Mouse (Mus musculus): Measurements from ENCODE around the gene Mapk7.
A peak's percentile ranks its signal among the peaks of the same experiment; 100 is the strongest.

Mapk7 gene

DNA sequence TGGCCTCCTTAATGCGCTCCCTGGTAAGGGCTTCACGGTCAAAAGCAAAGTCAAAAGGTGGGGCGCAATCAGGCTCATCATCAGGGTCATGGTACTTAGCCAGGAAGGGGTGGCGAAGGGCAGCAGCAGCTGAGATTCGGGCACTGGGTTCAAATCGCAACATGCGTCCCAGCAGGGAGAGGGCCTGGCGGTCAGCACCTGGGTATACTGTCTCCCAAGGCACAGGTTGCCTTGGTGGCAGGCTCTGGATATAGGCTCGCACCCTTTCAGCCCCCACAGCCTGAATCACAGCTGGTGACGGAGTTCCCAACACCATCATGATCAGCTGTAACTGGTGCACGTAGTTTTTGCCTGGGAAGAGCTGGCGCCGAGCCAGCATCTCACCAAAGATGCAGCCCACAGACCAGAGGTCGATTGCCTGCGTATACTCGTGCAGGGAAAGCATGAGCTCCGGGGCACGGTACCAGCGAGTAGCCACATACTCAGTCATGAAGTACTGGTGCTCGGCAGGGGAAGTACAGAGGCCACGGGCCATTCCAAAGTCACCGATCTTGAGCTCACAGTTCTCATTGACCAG lies 3.2 kb downstream of the Mapk7 start:
- no peak for DNase-seq (ENCODE audit: low spot score in 2 of 2)

DNA sequence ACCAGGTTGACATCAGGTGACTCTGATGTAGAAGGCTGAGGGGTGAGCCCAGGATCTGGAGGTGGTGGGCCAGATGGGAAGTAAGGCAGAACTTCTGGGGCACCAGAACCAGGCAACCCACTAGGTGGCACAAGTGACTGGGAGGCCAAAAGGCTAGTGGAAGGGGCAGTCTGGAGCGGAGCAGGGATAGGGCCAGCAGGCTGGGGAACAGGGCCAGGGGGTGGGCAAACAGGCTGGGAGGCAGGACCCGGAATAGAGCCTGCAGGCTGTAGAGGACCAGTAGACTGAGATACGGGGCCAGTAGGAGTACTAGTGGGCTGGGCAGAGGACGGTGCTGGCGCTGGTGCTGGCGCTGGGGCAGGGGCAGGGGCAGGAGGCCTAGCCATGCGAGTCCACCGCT lies 4.3 kb downstream of the Mapk7 start:
- DNase-seq (ENCODE audit: low spot score in 2 of 2), result no peak

DNA sequence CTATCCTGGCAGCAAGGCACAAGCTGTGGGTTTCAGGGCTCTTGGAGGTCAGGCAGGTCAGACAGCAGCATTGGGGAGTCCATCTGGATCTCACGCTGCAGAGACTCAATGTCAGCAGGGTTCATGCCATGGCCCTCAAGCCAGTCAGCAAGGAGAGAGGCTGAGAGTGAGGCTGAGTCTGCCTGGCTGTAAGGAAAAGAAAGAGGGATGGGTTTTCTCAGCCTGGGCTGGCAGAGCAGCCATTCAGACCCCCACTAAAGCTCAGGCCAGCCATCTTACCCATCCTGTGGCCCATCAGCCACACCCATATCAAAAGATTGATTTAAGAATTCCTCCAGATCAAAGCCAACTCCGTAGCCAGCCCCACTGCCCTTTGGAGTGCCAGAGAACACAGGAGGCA lies 5.1 kb downstream of the Mapk7 start:
- no peak for DNase-seq (ENCODE audit: low spot score in 2 of 2)

DNA sequence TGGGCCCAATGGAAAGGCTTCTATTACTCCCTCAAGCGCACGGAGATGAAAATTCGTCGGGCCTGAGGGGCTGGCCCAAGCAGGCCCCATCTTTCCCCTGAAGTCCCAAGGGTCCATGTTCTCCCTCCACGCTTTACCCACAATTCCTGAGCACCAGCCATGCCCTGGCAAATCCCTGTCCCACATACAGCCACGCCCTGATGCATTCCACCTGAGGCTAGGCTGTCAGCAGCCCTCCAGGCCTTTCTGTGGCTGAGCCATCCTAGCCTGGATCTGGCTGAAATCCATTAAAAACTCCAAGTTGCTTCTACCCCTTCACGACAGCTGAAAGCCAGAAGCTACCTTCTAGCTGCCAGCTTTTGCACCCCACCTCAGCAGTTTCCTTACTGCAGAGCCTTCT lies 6.3 kb downstream of the Mapk7 start:
- no peak for DNase-seq (ENCODE audit: low spot score in 2 of 2)

DNA sequence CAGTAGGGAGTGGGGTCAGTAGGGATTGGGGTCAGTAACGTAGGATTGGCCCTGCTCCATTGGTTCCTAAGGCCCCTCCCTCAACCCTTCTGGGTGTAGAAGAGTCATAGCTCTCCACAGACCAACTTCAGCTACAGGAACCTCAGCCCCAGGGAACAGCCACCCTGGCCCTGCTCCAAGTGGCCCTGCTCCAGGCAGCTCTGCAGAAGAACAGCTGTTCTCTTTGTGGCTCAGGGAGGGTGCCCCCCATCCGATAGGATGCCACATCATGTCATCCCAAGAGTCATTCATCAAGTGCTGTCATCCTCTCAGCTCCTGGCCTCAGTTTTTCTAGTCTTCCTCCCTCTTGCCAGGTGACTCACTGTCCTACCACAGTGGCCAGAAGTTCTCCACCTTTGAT lies 6.8 kb downstream of the Mapk7 start:
- peak in 1 of 2 experiments; percentile 53 for DNase-seq (ENCODE audit: low spot score in 2 of 2)

DNA sequence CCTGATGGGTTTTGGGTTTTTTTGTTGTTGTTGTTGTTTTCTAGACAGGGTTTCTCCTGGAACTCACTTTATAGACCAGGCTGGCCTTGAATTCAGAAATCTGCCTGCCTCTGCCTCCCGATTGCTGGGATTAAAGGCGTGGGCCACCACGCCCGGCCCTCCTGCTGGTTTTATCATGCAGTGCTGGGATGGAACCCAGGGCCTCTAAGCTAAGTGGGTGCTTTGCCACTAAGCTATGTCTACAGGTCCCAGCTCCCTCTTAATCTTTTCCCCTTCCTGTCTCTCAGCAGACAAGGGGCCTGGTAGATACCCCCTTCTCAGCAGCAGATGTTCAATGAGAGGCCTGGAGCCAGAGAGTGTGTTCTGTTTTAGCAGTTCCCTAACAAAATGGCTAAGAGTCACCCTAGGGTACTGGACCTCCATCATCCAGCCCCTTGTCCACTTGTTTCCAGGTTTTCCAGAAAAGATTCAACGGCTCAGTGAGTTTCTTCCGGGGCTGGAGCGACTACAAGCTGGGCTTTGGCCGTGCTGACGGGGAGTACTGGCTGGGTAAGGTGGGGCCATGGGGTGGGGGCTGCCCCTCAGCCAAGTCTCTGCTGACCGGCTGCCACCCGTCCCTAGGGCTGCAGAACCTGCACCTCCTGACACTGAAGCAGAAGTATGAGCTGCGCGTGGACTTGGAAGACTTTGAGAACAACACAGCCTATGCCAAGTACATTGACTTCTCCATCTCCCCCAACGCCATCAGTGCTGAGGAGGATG lies 7.6 kb downstream of the Mapk7 start:
- no peak for DNase-seq (ENCODE audit: low spot score in 2 of 2)

DNA sequence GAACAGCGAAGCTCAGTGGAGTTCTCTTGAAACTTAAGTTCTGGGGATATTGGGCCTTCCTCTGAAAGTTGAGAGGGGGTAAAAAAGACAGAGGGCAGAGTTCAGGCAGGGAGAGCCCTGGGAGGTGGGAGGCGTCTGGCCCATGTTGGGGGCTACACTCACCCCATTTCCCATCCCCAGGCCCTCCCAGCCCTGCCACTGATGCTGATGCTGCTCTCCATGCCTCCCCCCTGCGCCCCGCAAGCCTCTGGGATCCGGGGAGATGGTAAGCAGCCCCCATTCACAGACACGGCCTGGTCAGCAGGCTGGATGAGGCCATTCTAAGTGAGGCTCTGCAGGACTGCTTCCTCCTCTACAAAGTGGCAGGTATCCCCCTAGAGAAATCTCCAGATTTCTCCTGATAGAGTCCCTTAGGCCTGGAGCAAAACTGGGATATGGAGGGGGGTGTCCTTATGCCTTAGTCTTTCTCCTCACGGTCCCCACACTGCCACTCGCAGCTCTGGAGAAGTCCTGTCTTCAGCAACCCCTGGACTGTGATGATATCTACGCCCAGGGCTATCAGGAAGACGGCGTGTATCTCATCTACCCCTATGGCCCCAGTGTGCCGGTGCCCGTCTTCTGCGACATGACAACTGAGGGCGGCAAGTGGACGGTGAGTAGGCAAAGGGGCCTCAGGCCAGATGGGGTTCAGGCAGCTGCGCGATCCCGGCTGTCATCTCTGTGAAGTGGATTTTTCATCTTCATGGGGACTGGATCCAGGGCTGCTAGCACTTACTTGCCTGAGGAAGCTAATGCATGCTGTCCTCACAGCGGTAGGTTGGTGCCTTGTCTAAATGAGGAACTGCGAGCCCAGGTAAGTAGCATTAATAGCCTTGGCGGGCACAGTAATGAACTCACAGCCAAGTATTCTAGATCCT lies 8.4 kb downstream of the Mapk7 start:
- no peak for DNase-seq (ENCODE audit: low spot score in 2 of 2)

DNA sequence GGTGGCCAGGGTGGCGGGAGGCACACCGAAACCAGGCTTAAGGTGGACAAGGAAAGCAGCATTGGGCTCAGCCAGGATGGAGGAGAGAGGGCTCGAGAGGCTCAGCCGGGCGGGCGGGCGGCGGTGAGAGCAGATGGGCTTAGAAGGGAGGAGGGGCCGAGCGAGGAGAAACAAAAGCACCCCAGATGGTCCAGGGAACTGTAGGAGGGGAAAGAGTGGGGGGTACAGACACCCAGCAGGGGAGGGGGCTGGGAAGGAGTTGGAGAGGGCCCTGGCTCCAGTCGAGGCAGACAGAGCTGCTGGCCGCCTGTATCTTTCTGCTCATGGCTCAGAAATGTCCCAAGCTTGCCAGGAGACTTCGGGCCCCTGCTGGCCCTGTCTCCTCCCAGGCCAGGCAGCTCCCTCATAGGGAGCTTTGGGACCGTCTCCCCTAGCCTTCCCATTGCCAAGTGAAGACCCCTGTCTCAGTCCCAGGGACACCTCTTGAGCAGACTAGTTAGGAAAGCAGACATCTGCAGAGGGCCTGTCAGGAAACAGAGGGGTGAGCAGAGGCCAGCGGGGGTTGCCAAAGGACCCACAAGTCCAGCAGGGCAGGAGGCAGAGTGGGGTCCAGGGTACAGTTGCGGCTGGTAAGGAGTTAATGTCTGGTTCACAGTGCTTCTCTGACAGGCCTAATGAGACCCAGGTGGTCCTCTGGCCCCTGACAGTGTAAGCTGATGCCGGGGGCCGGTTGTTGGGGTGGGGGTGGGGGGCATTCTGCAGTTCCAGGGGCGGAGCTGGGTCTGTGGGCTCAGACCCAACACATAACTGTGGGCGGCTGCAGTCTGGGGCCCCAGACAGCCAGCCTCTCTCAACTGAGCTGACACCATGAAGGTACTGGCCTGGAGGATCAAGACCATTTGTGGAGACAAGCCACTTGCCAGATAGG lies 9.3 kb downstream of the Mapk7 start, which contains the start of gene Mfap4:
Gene Mfap4 (plus strand): TSS at position 819 of the 928 bp plus-strand sequence.
- DNase-seq (ENCODE audit: low spot score in 2 of 2), result peak in 1 of 2 experiments; percentile 43

DNA sequence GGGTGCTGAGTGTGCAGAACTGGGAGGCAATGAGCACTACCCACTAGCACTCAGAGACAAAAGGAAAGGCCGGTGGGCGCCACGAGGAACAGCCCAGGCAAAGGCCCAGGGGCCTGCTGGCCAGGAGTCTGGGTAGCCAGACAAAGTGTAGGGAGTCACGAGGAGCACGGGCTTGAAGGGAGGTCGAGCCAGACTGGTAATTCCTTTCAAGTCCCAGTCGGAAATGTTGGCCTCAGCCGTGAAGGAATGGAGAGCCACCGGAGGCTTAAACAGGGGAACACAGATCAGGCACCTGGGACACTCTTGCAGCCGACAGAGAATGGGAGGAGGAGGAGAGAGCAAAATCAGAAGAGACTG lies 10.0 kb downstream of the Mapk7 start:
- no peak for DNase-seq (ENCODE audit: low spot score in 2 of 2)

DNA sequence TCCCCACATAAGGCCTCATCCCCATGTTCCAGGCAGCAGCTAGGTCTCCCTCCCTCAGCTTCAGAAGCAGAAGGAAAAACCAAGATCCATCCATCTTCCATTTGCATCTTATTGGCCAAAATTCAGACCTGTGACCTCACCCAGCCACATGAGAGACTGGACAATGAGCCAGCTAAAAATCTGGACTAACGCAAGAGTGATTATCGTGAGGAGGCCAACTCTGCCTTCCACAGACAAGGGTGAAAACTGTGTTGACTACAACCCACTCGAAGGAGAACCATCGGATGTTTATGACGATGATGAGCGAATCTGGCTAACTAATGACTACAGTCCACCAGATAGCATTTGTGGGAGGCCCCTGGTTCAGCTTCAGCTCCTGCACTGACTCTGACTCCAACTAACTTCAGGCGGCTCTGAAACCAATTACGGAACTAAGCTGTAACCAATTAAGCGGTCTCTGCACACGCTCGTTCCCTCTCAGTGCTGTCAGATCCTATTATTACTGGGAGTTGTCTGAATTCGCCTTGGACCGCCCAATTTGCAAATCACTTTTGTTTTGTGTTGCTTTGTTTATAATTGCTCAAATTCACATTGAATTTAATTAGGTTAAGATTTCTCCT lies 10.9 kb downstream of the Mapk7 start:
- no peak for DNase-seq (ENCODE audit: low spot score in 2 of 2)

DNA sequence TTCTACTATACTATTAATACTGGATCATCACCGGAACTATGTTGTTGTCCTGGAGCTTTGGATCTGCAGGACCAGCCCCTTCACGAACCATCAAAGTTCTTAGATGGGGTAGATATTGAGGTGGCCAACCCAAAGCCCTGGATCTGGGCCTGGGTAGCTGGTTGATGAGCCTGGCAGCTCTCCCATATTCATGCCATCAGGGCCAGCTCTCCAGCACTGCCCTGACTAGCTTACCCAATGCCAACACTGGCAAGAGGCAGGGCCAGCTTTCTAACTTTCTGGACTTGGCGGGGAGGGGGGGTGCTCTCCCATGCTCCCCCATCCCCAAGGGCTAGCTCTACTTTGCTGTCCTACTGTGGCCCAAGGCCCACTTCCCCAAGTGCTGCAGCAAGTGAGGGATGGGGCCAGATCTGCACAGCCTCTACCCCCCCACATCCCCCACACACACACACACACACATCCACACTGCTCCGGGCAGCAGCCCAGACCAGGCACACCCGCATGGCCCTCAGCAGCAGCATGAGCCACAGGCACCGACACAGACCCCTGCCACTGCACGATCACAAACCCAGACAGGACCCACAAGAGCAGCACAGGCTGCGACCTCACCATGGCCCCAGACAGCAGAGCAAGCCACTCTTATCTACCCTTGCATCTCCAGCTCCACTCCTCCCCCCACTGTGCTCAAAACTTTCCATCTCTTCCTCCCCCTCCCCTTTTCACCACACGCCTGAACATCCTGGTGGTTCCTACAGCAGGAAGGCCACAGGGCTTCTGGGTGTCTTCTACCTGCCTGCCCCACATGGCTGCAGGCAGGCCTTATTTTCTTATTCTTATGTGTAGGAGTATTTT lies 12.7 kb downstream of the Mapk7 start:
- DNase-seq (ENCODE audit: low spot score in 2 of 2), result no peak

DNA sequence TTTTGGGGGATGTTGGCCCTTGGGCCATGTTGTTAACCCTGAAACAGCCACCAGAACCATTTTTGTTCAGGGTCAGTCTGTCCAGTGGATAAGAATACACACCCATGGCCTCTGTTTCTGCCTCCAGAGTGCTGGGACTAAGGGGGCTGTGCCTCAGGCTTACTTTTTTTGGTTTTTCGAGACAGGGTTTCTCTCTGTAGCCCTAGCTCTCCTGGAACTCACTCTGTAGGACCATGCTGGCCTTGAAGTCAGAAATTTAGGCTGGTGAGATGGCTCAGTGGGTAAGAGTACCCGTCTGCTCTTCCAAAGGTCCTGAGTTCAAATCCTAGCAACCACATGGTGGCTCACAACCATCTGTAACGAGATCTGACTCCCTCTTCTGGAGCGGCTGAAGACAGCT lies 15.4 kb downstream of the Mapk7 start:
- DNase-seq (ENCODE audit: low spot score in 2 of 2), result no peak

DNA sequence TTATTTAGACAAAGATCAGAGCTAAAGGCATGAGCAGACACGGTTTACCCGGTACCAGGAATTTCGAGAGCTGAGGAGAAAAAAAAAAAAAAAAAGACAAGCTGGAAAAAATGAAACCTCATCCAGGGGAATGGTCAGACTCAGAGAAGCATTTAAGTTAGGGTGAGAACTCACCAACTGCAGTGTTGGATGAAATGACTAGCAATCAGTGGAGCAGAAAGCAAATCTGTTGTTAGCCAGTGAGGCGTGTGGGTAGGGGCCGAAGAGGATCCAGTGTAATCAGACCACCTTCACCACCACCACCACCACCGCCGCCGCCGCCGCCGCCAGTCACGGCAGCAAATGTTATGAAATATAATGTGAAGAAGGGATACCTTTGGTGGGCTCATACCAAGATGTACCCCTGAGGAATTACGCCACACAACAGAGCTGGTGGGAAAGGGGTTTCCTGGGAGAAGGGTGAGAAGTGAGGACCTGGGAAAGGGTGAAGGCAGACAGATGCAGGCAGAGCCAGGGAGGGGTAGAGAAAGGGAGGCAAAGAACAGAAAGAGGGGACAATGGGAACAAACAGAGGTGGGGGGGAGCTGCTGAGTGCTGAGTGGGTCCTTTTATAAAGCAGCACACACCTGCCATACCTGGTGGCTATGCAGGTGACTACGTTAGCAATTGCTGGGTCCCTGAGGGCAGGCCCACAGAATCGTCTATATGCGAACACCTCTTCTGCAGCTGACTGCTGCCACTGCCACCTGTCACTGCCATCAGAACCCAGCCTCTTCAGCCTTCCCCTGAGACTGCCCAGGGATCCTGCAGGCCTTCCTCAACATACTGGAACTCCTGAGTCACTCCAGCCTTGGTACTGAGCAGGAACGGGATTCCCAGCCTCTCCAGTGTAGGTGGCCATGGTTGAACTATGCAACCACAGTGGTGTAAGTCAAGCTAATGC lies 16.4 kb downstream of the Mapk7 start:
- DNase-seq (ENCODE audit: low spot score in 2 of 2), result no peak

DNA sequence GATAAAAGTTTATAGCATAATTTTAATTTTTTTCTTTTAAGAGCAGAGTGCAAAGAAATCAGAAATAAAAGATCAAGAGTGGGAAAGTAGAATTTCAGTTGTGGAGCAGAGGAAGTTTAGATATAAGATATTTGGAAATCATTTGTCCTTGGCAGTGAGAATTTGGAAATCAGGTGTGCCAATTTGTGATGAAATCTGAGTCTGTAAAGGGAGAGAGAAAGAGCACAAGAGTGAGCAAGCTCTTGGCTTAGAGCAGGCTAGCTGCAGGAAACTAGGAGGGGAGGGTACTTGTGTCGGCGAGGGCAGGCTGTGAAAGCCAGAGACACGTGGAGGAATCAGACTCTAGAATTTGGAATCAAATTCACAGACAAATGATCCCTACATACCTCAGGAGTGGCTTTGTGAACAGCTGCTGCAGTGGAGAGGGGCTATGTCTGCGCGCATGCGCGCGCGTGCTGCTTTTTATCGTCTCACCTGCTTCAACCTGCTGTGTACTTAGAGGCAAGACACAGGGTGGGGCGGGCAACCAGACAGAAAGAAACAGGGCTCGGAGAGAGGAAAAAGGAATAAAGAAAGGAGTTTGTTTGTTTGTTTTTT lies 17.3 kb downstream of the Mapk7 start:
- no peak for DNase-seq (ENCODE audit: low spot score in 2 of 2)

DNA sequence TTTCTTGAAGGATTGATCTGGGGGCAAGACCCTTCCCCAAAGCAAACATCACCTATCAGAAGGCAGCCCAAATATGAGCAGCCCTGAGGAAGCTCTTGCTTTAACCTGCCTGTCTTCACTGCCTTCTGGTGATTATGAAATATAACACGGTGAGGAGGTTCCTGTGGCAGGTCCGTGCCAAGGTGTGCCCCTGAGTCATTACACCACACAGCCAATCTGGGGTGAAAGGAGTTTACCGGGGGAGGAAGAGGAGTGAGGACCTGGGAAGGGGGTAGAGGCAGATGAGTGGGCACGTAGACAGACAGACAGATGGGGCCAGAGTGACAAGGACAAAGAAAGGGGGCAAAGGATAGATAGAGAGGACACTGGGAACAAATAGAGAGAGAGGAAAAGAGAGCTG lies 20.6 kb downstream of the Mapk7 start:
- DNase-seq (ENCODE audit: low spot score in 2 of 2), result no peak

DNA sequence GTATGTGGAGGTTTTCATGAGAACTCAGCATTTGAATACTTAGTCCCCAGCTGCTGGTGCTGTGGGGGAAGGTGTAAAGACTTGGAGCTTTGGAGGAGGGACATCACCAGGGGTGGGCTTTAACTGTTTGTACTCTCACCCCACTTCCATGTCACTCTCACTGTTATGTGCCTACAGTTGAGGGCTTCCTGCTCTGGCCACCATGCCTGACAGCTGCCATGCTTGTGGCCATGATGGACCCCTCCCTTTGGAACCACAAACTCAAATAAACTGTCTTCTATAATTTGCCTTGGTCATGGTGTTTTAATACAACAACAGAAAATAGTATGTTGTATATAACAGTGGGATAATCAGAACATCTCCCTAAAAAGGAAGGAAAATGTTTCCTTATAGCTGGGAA lies 23.3 kb downstream of the Mapk7 start:
- DNase-seq (ENCODE audit: low spot score in 2 of 2), result no peak

DNA sequence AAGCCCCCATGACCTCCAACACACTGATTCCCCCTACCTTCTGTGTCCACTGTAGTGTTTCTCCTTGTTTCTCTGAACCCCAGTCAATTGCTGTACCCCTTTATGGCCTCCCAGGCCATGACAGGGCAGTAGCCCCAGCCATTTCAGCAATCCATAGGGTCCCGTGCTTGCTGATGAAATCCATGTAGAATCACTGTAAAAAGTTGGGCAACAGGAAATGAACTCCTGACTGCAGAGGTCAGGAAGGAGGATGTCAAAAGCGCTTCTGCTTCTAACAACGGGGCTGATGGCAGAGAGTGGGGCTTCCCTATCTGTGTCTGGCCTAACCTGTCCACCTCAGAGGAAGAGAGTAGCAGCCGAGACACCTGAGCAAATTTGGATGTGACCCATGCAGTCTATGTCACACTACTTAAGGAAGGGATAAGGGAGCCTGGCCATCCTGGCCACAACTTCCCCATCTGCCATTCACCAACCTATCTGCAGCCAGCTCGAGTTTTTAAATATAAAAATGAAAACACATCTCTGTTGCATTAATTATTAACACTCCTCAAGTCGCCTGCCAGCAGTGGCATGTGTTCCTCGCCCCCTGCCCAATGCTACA lies 24.8 kb downstream of the Mapk7 start:
- DNase-seq (ENCODE audit: low spot score in 2 of 2), result no peak

DNA sequence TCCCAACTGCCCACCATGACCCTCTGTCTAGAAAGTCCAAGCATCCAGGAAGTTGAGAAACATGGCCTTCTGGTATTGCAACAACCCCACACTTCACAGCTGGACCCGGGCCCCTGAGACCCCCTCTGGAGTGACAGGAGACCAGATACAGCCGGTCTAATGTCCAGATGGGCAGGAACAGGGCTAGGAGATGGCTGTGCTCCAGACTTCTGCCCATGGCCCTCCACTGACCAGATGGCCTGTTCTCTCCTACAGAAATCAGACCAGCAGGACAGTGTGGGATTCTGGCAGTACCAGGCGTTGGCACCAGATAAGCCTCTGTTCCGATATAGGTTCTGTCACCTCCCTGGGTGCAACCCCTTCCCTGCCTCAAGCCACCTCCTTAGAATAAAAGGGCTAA lies 25.7 kb downstream of the Mapk7 start:
- no peak for DNase-seq (ENCODE audit: low spot score in 2 of 2)
